Mouse (Mus musculus) MEL (cell line): ENCODE results near the gene Lrrn4cl. TPM values are rescaled to one million over a fixed set of nuclear protein-coding genes. Genes with fewer than 3 reads are reported as not detected.

ENCODE experiments used
- DNase-seq: peaks from one replicate; pipeline ENCODE4 v3.0.0; 2011; ENCODE audit warnings: low read depth, low spot score
- H3K27ac ChIP-seq: 2 replicates; pipeline ENCODE4 v1.5.1; 2012; ENCODE audit warnings: low read depth, mild to moderate bottlenecking, control low read depth, low read length, moderate library complexity; ENCODE audit not compliant: control insufficient read depth
- H3K27me3 ChIP-seq, 2 experiments: fragments of 150-350 bp in 1 of 2; sonication (generic) in 1 of 2; 2 replicates each; pipeline ENCODE4 v1.6.1; 2012; ENCODE audit warnings: low read length in 2 of 2, mild to moderate bottlenecking in 2 of 2, improper control_type of control experiment in 1 of 2, moderate library complexity in 1 of 2; ENCODE audit not compliant: insufficient read depth in 2 of 2, control insufficient read depth in 1 of 2
- H3K36me3 ChIP-seq, 2 experiments: 2 replicates each; pipeline ENCODE4 v1.6.1; 2012 to 2014; ENCODE audit warnings: low read length in 2 of 2, improper control_type of control experiment in 1 of 2, inconsistent platforms in 1 of 2, mild to moderate bottlenecking in 1 of 2; ENCODE audit not compliant: insufficient read depth in 2 of 2, control insufficient read depth in 1 of 2
- H3K4me1 ChIP-seq, 2 experiments: fragments of 150-350 bp in 1 of 2; sonication (generic) in 1 of 2; 2 replicates each; pipeline ENCODE4 v1.6.1; 2012; ENCODE audit warnings: low read length in 2 of 2, improper control_type of control experiment in 1 of 2, mild to moderate bottlenecking in 1 of 2; ENCODE audit not compliant: insufficient read depth in 2 of 2, control insufficient read depth in 1 of 2
- H3K4me3 ChIP-seq, 2 experiments: fragments of 150-350 bp in 1 of 2; sonication (generic) in 1 of 2; 2 replicates each; pipeline ENCODE4 v1.5.1; 2012; ENCODE audit warnings: low read depth in 2 of 2, low read length in 2 of 2, mild to moderate bottlenecking in 2 of 2, moderate library complexity in 2 of 2, control low read depth in 1 of 2, improper control_type of control experiment in 1 of 2; ENCODE audit not compliant: control insufficient read depth in 1 of 2, insufficient read depth in 1 of 2
- H3K79me2 ChIP-seq: 2 replicates; pipeline ENCODE4 v1.6.1; 2012; ENCODE audit warnings: mild to moderate bottlenecking, low read length, moderate library complexity; ENCODE audit not compliant: control insufficient read depth, poor library complexity, insufficient read depth
- H3K9ac ChIP-seq: 2 replicates; pipeline ENCODE4 v1.6.1; 2012; ENCODE audit warnings: low read depth, mild to moderate bottlenecking, control low read depth, low read length, moderate library complexity; ENCODE audit not compliant: control insufficient read depth, poor library complexity, severe bottlenecking
- H3K9me3 ChIP-seq: fragments of 150-350 bp; sonication (generic); replicated peaks from 2 replicates; pipeline ENCODE4 v1.6.1; 2012; ENCODE audit warnings: mild to moderate bottlenecking, low read length, improper control_type of control experiment, moderate library complexity; ENCODE audit not compliant: insufficient read depth
- BHLHE40 ChIP-seq: IDR thresholded peaks from 2 replicates; pipeline ENCODE4 v1.6.1; 2012; ENCODE audit warnings: low read depth, mild to moderate bottlenecking, inconsistent platforms, low read length, improper control_type of control experiment, borderline replicate concordance
- CHD2 ChIP-seq: IDR thresholded peaks from 2 replicates; pipeline ENCODE4 v1.6.1; 2011; ENCODE audit warnings: low read length, improper control_type of control experiment
- CTCF ChIP-seq, 3 experiments: IDR thresholded peaks in 2 of 3; conservative IDR thresholded peaks in 1 of 3; 2 replicates each; pipeline ENCODE4 v1.5.1; 2011 to 2012; ENCODE audit warnings: low read length in 3 of 3, low read depth in 2 of 3, mild to moderate bottlenecking in 2 of 3, improper control_type of control experiment in 1 of 3, inconsistent platforms in 1 of 3, mixed read lengths in 1 of 3, moderate library complexity in 1 of 3; ENCODE audit not compliant: control insufficient read depth in 1 of 3, insufficient read depth in 1 of 3, poor library complexity in 1 of 3, severe bottlenecking in 1 of 3
- GATA1 ChIP-seq: IDR thresholded peaks from 2 replicates; pipeline ENCODE4 v1.6.1; 2011; ENCODE audit warnings: low read depth, low read length, improper control_type of control experiment
- KAT2A ChIP-seq: conservative IDR thresholded peaks from 2 replicates; pipeline ENCODE4 v1.6.1; 2012; ENCODE audit warnings: low read depth, low read length, improper control_type of control experiment, inconsistent platforms
- MAX ChIP-seq: IDR thresholded peaks from 2 replicates; pipeline ENCODE4 v1.6.1; 2011; ENCODE audit warnings: low read length, improper control_type of control experiment
- MEF2A ChIP-seq: IDR thresholded peaks from 2 replicates; pipeline ENCODE4 v1.6.1; 2014; ENCODE audit warnings: low read depth, mild to moderate bottlenecking, inconsistent platforms, low read length, improper control_type of control experiment; ENCODE audit not compliant: poor library complexity, insufficient replicate concordance, severe bottlenecking; ENCODE audit errors: extremely low read depth
- MYC ChIP-seq: IDR thresholded peaks from 2 replicates; pipeline ENCODE4 v1.6.1; 2011; ENCODE audit warnings: low read depth, mild to moderate bottlenecking, low read length, improper control_type of control experiment, moderate library complexity
- NRF1 ChIP-seq: IDR thresholded peaks from 2 replicates; pipeline ENCODE4 v1.6.1; 2014; ENCODE audit warnings: low read depth, mild to moderate bottlenecking, inconsistent platforms, low read length, improper control_type of control experiment, moderate library complexity; ENCODE audit not compliant: poor library complexity, insufficient read depth, severe bottlenecking
- POLR2A ChIP-seq, 2 experiments: IDR thresholded peaks; 2 replicates each; pipeline ENCODE4 v1.6.1; 2011 to 2012; ENCODE audit warnings: low read length in 2 of 2, mild to moderate bottlenecking in 2 of 2, control low read depth in 1 of 2, improper control_type of control experiment in 1 of 2, low read depth in 1 of 2, moderate library complexity in 1 of 2; ENCODE audit not compliant: control insufficient read depth in 1 of 2, insufficient read depth in 1 of 2, poor library complexity in 1 of 2
- POLR2AphosphoS2 ChIP-seq: IDR thresholded peaks from 2 replicates; pipeline ENCODE4 v1.6.1; 2011; ENCODE audit warnings: low read length, improper control_type of control experiment
- TBP ChIP-seq: IDR thresholded peaks from 2 replicates; pipeline ENCODE4 v1.8.0; 2011; ENCODE audit warnings: low read depth, low read length, improper control_type of control experiment
- UBTF ChIP-seq: IDR thresholded peaks from 2 replicates; pipeline ENCODE4 v1.6.1; 2012; ENCODE audit warnings: low read depth, mild to moderate bottlenecking, inconsistent platforms, low read length, improper control_type of control experiment, moderate library complexity, borderline replicate concordance; ENCODE audit not compliant: insufficient read depth
- USF1 ChIP-seq: IDR thresholded peaks from 2 replicates; pipeline ENCODE4 v1.6.1; 2014; ENCODE audit warnings: low read depth, mild to moderate bottlenecking, inconsistent platforms, low read length, improper control_type of control experiment, moderate library complexity
- USF2 ChIP-seq, 2 experiments: IDR thresholded peaks; 2 replicates each; pipeline ENCODE4 v1.6.1; 2011 to 2012; ENCODE audit warnings: improper control_type of control experiment in 2 of 2, low read length in 2 of 2, borderline replicate concordance in 1 of 2, inconsistent platforms in 1 of 2, low read depth in 1 of 2, mild to moderate bottlenecking in 1 of 2; ENCODE audit not compliant: insufficient read depth in 1 of 2
- ZKSCAN1 ChIP-seq: IDR thresholded peaks from 2 replicates; pipeline ENCODE4 v1.6.1; 2012; ENCODE audit warnings: low read depth, mild to moderate bottlenecking, inconsistent platforms, low read length, improper control_type of control experiment, moderate library complexity
- ZMIZ1 ChIP-seq: IDR thresholded peaks from 2 replicates; pipeline ENCODE4 v1.6.1; 2012; ENCODE audit warnings: low read depth, mild to moderate bottlenecking, inconsistent platforms, low read length, improper control_type of control experiment, moderate library complexity
- ZNF384 ChIP-seq: IDR thresholded peaks from 2 replicates; pipeline ENCODE4 v1.6.1; 2012; ENCODE audit warnings: low read depth, mild to moderate bottlenecking, inconsistent platforms, low read length, improper control_type of control experiment
- polyA plus RNA-seq, 2 experiments: library from polyadenylated mRNA; stranded (reverse) in 1 of 2; unstranded in 1 of 2; fragments of >175 nt in 1 of 2; fragments of >200 nt in 1 of 2; gene quantifications; 2 replicates each; pipeline versions ENCODE4 v1.2.1 to v1.2.4; 2012; ENCODE audit warnings: low replicate concordance in 2 of 2, low read depth in 1 of 2; ENCODE audit not compliant: insufficient read length in 2 of 2, insufficient read depth in 1 of 2, missing spikeins in 1 of 2
- total RNA-seq: library from RNA; depleted of rRNA; stranded (reverse); fragments of 300-350 nt; gene quantifications from 2 replicates; pipeline ENCODE4 v1.2.3, GENCODE M21; 2012

Lrrn4cl gene
- total and polyA plus RNA-seq, 3 experiments, result 0.15 to 0.54 TPM; not detected in 1

- no peak for TF ChIP-seq CHD2
- peak; percentile 43; the same call in 1 of the 2 replicates for TF ChIP-seq NRF1
- TF ChIP-seq ZKSCAN1, result no peak
- TF ChIP-seq USF1, result peak; percentile 83
- peak; percentile 96 for TF ChIP-seq ZNF384
- TF ChIP-seq USF2 (IDR thresholded peaks at IDR 0.05; ENCODE audit: borderline replicate concordance in 1 of 2, insufficient read depth in 1 of 2, low read depth in 1 of 2, low read length in 2 of 2), result no peak
- peak; percentile 99 for TF ChIP-seq MYC
- TF ChIP-seq TBP, result peak; percentile 94
- peak; percentile 66; the same call in 1 of the 2 replicates for TF ChIP-seq KAT2A
- TF ChIP-seq POLR2A (IDR thresholded peaks at IDR 0.05; ENCODE audit: control insufficient read depth in 1 of 2, insufficient read depth in 1 of 2, low read depth in 1 of 2, low read length in 2 of 2, poor library complexity in 1 of 2), result peak; percentile 83 to 93
- peak; percentile 74; the same call in 1 of the 2 replicates for TF ChIP-seq POLR2AphosphoS2
- TF ChIP-seq MEF2A, result peak; percentile 49; the same call in 1 of the 2 replicates
- TF ChIP-seq MAX, result peak; percentile 99
- TF ChIP-seq GATA1, result no peak
- peak; percentile 99 for TF ChIP-seq BHLHE40
- no peak for TF ChIP-seq CTCF (IDR thresholded peaks at IDR 0.05 in 2 of 3, conservative IDR thresholded peaks at IDR 0.05 in 1 of 3; ENCODE audit: control insufficient read depth in 1 of 3, insufficient read depth in 1 of 3, low read depth in 2 of 3, low read length in 3 of 3, poor library complexity in 1 of 3, severe bottlenecking in 1 of 3)
- TF ChIP-seq UBTF, result 0 out of 2 replicates have a peak, but pooled peaks have one; percentile 18
These were observed 29.9 kb downstream of the Lrrn4cl start, which contains the start of gene Uqcc3 (continued) for GRCm38 (mm10) chr19:8880311-8881033.

DNA sequence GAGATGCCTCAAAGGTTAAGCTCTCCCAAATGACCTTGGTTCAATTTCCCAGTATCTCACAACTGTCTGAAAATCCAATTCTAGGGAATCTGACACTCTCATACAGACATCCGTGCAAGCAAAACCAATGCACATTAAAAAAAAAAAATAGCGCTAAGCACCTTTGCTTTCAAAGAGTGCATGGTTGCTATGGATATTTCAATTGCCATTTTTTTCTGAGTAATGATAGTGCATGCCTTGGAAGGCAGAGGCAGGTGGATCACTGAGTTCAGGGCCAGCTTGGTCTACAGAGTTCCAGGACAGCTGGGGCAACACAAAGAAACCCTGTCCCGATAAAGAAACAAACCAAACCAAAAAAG is 30.4 kb downstream of the Lrrn4cl start:
- peaks cover 7% of the 10 kb centered on the region for H3K79me2 ChIP-seq
- 0 out of 4 replicates have a peak, but pooled peaks cover 0 to 2% of the 10 kb centered on the region in 2 experiments for H3K4me1 ChIP-seq
- 0 out of 2 replicates have a peak overlapping the region, but pooled peaks have one; percentile 3 for H3K27ac ChIP-seq
- H3K9ac ChIP-seq, result peak overlapping the region; percentile 77
- TF ChIP-seq ZNF384, result 0 out of 2 replicates have a peak, but pooled peaks have one; percentile 4
- TF ChIP-seq ZMIZ1, result no peak; the same call in 1 of the 2 replicates
- no peaks in the 10 kb centered on the region for H3K9me3 ChIP-seq
- H3K27me3 ChIP-seq, result no peaks in the 10 kb centered on the region
- peaks cover 0 to 6% of the 10 kb centered on the region in 2 experiments; a peak in 3 of 4 replicates for H3K36me3 ChIP-seq
- H3K4me3 ChIP-seq, result peak overlapping the region; percentile 62 to 82
- DNase-seq, result no peak
